Mouse (Mus musculus) bone marrow, adult 2 months (tissue): Measurements from ENCODE around the gene Gas7. TPM values are rescaled to one million over a fixed set of nuclear protein-coding genes. Genes with fewer than 3 reads are reported as not detected.

Experiments
- H3K27ac ChIP-seq: fragments of 200-500 bp; 2 replicates; pipeline ENCODE4 v1.5.1; 2012; ENCODE audit warnings: low read depth, mild to moderate bottlenecking, control low read depth, inconsistent platforms, low read length; ENCODE audit not compliant: control insufficient read depth, poor library complexity, insufficient read depth
- H3K4me1 ChIP-seq: fragments of 200-500 bp; 2 replicates; pipeline ENCODE4 v1.6.1; 2011; ENCODE audit warnings: low read length; ENCODE audit not compliant: control insufficient read depth, insufficient read depth
- H3K4me3 ChIP-seq: fragments of 200-500 bp; replicated peaks from 2 replicates; pipeline ENCODE3; 2011; ENCODE audit warnings: mild to moderate bottlenecking, low read depth, low read length, control low read depth; ENCODE audit not compliant: control insufficient read depth
- CTCF ChIP-seq: fragments of 200-500 bp; IDR thresholded peaks from 2 replicates; pipeline ENCODE4 v1.5.1; 2011; ENCODE audit warnings: low read length, control low read depth; ENCODE audit not compliant: control insufficient read depth, insufficient read depth
- POLR2A ChIP-seq: fragments of 200-500 bp; IDR thresholded peaks from 2 replicates; pipeline ENCODE4 v1.6.1; 2011; ENCODE audit warnings: low read depth, mild to moderate bottlenecking, control low read depth, low read length, borderline replicate concordance; ENCODE audit not compliant: control insufficient read depth
- WGBS: fragments of 180-500 bp; shearing (Covaris S2); methylation state at CpG from one replicate; pipeline ENCODE4 v1.1.7; 2018; 5-methylcytosine and 5-hydroxymethylcytosine counted together
- polyA plus RNA-seq: library from polyadenylated mRNA; stranded (reverse); fragments of >200 nt; gene quantifications from 2 replicates; pipeline ENCODE4 v1.2.4, GENCODE M21; 2011; ENCODE audit warnings: low replicate concordance; ENCODE audit not compliant: missing spikeins, insufficient read depth, insufficient read length

The Gas7 gene
- polyA plus RNA-seq, 1 experiment, result 18.1 TPM

- Histone ChIP-seq H3K4me3 (no peak overlapping the region), H3K27ac (no peak overlapping the region), H3K4me1 (peaks cover 17% of the 10 kb centered on the region)
- TF ChIP-seq CTCF (no peak), POLR2A (no peak)
- WGBS, result 83% methylated on average over 5 of the region's 5 CpGs
Measured at GRCm38 (mm10) chr11:67574344-67574743, 119.1 kb downstream of the Gas7 start.

GRCm38 (mm10) chr11:67577472-67577871, 122.2 kb downstream of the Gas7 start:
- H3K4me3 ChIP-seq, result no peak overlapping the region
- TF ChIP-seq POLR2A, result no peak
- TF ChIP-seq CTCF, result no peak
- H3K4me1 ChIP-seq, result peaks cover 25% of the 10 kb centered on the region
- no peak overlapping the region for H3K27ac ChIP-seq
- 56% methylated on average over 5 of the region's 5 CpGs for WGBS

- H3K4me3 ChIP-seq, result no peak overlapping the region
- TF ChIP-seq POLR2A (no peak), CTCF (no peak)
- WGBS, result 20% methylated on average over 4 of the region's 4 CpGs
- H3K27ac ChIP-seq, result no peak overlapping the region
- peaks cover 25% of the 10 kb centered on the region for H3K4me1 ChIP-seq
Measured at GRCm38 (mm10) chr11:67577994-67578393, 122.8 kb downstream of the Gas7 start.

GRCm38 (mm10) chr11:67579136-67579535, 123.9 kb downstream of the Gas7 start:
- Histone ChIP-seq H3K27ac (peak overlapping the region; percentile 19; the same call in 1 of the 2 replicates), H3K4me3 (no peak overlapping the region), H3K4me1 (peaks cover 25% of the 10 kb centered on the region)
- TF ChIP-seq POLR2A (no peak), CTCF (no peak)
- WGBS, result 27% methylated on average over 9 of the region's 9 CpGs

- WGBS, result 66% methylated on average over 7 of the region's 7 CpGs
- Histone ChIP-seq H3K27ac (no peak overlapping the region), H3K4me1 (peaks cover 22% of the 10 kb centered on the region), H3K4me3 (no peak overlapping the region)
- TF ChIP-seq POLR2A (no peak), CTCF (no peak)
Measured at GRCm38 (mm10) chr11:67581549-67581948, 126.3 kb downstream of the Gas7 start.

GRCm38 (mm10) chr11:67582570-67582969, 127.3 kb downstream of the Gas7 start:
- TF ChIP-seq POLR2A (no peak), CTCF (no peak)
- WGBS, result 84% methylated on average over 4 of the region's 4 CpGs
- Histone ChIP-seq H3K4me1 (peaks cover 23% of the 10 kb centered on the region), H3K27ac (no peak overlapping the region), H3K4me3 (no peak overlapping the region)

- TF ChIP-seq POLR2A (no peak), CTCF (no peak)
- 87% methylated on average over 6 of the region's 6 CpGs for WGBS
Measured at GRCm38 (mm10) chr11:67585016-67585415, 129.8 kb downstream of the Gas7 start.

GRCm38 (mm10) chr11:67585629-67586028, 130.4 kb downstream of the Gas7 start:
- no peak overlapping the region for H3K4me3 ChIP-seq
- WGBS, result 74% methylated on average over 2 of the region's 2 CpGs
- no peak for TF ChIP-seq POLR2A
- TF ChIP-seq CTCF, result no peak

More at GRCm38 (mm10) chr11:67585016-67585415, 129.8 kb downstream of the Gas7 start:
- H3K4me1 ChIP-seq, result peaks cover 15% of the 10 kb centered on the region
- H3K27ac ChIP-seq, result no peak overlapping the region
- no peak overlapping the region for H3K4me3 ChIP-seq

GRCm38 (mm10) chr11:67586231-67586994, 131.2 kb downstream of the Gas7 start:
- Histone ChIP-seq H3K27ac (peak overlapping the region; percentile 80), H3K4me3 (peak overlapping the region; percentile 67), H3K4me1 (peaks cover 11% of the 10 kb centered on the region)
- WGBS, result 5% methylated on average over 3 of the region's 3 CpGs
- TF ChIP-seq POLR2A (peak; percentile 52; the same call in 1 of the 2 replicates), CTCF (no peak)

More at GRCm38 (mm10) chr11:67585629-67586028, 130.4 kb downstream of the Gas7 start:
- Histone ChIP-seq H3K27ac (no peak overlapping the region), H3K4me1 (peaks cover 13% of the 10 kb centered on the region)
